Mouse (Mus musculus) megakaryocyte-erythroid progenitor cell, adult 5-6 weeks (primary cell): ENCODE measurements around the gene Acsf3. TPM values are rescaled to one million over a fixed set of nuclear protein-coding genes. Genes with fewer than 3 reads are reported as not detected.

ENCODE experiments used
- ATAC-seq: replicated peaks from 2 replicates; pipeline ENCODE4 v1.8.0; 2016; ENCODE audit warnings: mild to moderate bottlenecking, inconsistent platforms; ENCODE audit not compliant: severe bottlenecking, poor library complexity, low FRiP score, low TSS enrichment
- total RNA-seq, 2 experiments: library from RNA; stranded (forward) in 1 of 2; stranded (reverse) in 1 of 2; fragments of 200-1000, 215-1000 nt in 1 of 2; fragments of >200 nt in 1 of 2; fragmentation: Nextera tagmentation in 1 of 2; gene quantifications; 2 replicates each; pipeline ENCODE4 v1.2.3; 2014 to 2017

Gene Acsf3
- 9.8 and 14.7 TPM in 2 replicates for total RNA-seq (2014; fragmentation: Nextera tagmentation)
- 5.8 and 9.5 TPM in 2 replicates for total RNA-seq (2017)

- ATAC-seq: no peak
Measured at GRCm38 (mm10) chr8:122775285-122776155, at the start of gene Acsf3. Gene Acsf3 (plus strand): TSS chr8:122775486.

- no peak for ATAC-seq
Measured at GRCm38 (mm10) chr8:122726789-122727188, 48.5 kb upstream of the Acsf3 start.

- ATAC-seq: peak; percentile 60; the same call in 1 of the 2 replicates
Measured at GRCm38 (mm10) chr8:122727412-122727811, 47.9 kb upstream of the Acsf3 start.

GRCm38 (mm10) chr8:122728630-122729029 is 46.7 kb upstream of the Acsf3 start:
- ATAC-seq: no peak

GRCm38 (mm10) chr8:122735110-122735509 is 40.2 kb upstream of the Acsf3 start:
- ATAC-seq: no peak

- peak; percentile 85 for ATAC-seq
Measured at GRCm38 (mm10) chr8:122735542-122736473, 39.5 kb upstream of the Acsf3 start.

GRCm38 (mm10) chr8:122736623-122737022 is 38.7 kb upstream of the Acsf3 start:
- no peak for ATAC-seq

GRCm38 (mm10) chr8:122737071-122737470 is 38.2 kb upstream of the Acsf3 start:
- peak; percentile 46 for ATAC-seq

- no peak for ATAC-seq
Measured at GRCm38 (mm10) chr8:122737886-122738285, 37.4 kb upstream of the Acsf3 start.

GRCm38 (mm10) chr8:122739102-122739725 is 36.1 kb upstream of the Acsf3 start:
- no peak for ATAC-seq

- ATAC-seq: no peak
Measured at GRCm38 (mm10) chr8:122742471-122742870, 32.8 kb upstream of the Acsf3 start.

- ATAC-seq: no peak
Measured at GRCm38 (mm10) chr8:122745022-122745749, 30.1 kb upstream of the Acsf3 start.

GRCm38 (mm10) chr8:122745750-122746275 is 29.5 kb upstream of the Acsf3 start:
- ATAC-seq: no peak

- ATAC-seq: no peak
Measured at GRCm38 (mm10) chr8:122746439-122746838, 28.8 kb upstream of the Acsf3 start.

GRCm38 (mm10) chr8:122747825-122748224 is 27.5 kb upstream of the Acsf3 start:
- ATAC-seq: no peak

- ATAC-seq: no peak
Measured at GRCm38 (mm10) chr8:122749333-122749958, 25.8 kb upstream of the Acsf3 start.

GRCm38 (mm10) chr8:122751342-122751741 is 23.9 kb upstream of the Acsf3 start:
- no peak for ATAC-seq

GRCm38 (mm10) chr8:122752111-122752721 is 23.1 kb upstream of the Acsf3 start:
- no peak for ATAC-seq
